Mouse (Mus musculus): ENCODE data around the gene Cep78. TPM values are rescaled to one million over a fixed set of nuclear protein-coding genes. Genes with fewer than 3 reads are reported as not detected.

Cep78 gene
- polyA plus RNA-seq, 1 experiment from 2014 or later, result 42.3 TPM

- H3K4me2 ChIP-seq, result no peak overlapping the region
- H3K36me3 ChIP-seq, result peaks cover 80% of the 10 kb centered on the region
- H3K4me1 ChIP-seq (replicated peaks), result no peaks in the 10 kb centered on the region
- no peak for ATAC-seq (ENCODE audit: low read depth)
- WGBS, result 89% methylated on average over 17 of the region's 17 CpGs
- no peaks in the 10 kb centered on the region for H3K27me3 ChIP-seq
- H3K9me3 ChIP-seq, result no peaks in the 10 kb centered on the region
- no peak overlapping the region for H3K4me3 ChIP-seq
- H3K27ac ChIP-seq (replicated peaks), result no peak overlapping the region
- H3K9ac ChIP-seq, result no peak overlapping the region
Measured at GRCm38 (mm10) chr19:15963011-15963695, 21.6 kb downstream of the Cep78 start.

GRCm38 (mm10) chr19:15962313-15962712 is 22.5 kb downstream of the Cep78 start:
- no peak overlapping the region for H3K4me3 ChIP-seq
- no peak overlapping the region for H3K27ac ChIP-seq (replicated peaks)
- no peaks in the 10 kb centered on the region for H3K4me1 ChIP-seq (replicated peaks)
- H3K27me3 ChIP-seq, result no peaks in the 10 kb centered on the region
- peaks cover 74% of the 10 kb centered on the region for H3K36me3 ChIP-seq
- no peak overlapping the region for H3K9ac ChIP-seq
- no peak overlapping the region for H3K4me2 ChIP-seq
- no peaks in the 10 kb centered on the region for H3K9me3 ChIP-seq
- WGBS, result 89% methylated on average over 13 of the region's 13 CpGs
- no peak for ATAC-seq (ENCODE audit: low read depth)

GRCm38 (mm10) chr19:15950225-15950624 is 34.6 kb downstream of the Cep78 start:
- Histone ChIP-seq H3K4me3 (no peak overlapping the region), H3K27me3 (no peaks in the 10 kb centered on the region), H3K9ac (no peak overlapping the region), H3K4me1 (replicated peaks) (no peaks in the 10 kb centered on the region), H3K36me3 (peaks cover 12% of the 10 kb centered on the region), H3K27ac (replicated peaks) (no peak overlapping the region), H3K4me2 (no peak overlapping the region), H3K9me3 (0 out of 2 replicates have a peak, but pooled peaks cover 3% of the 10 kb centered on the region)
- ATAC-seq (ENCODE audit: low read depth), result 0 out of 2 replicates have a peak, but pooled peaks have one; percentile 32
- WGBS, result 62% methylated on average over 3 of the region's 3 CpGs

- 86% methylated on average over 1 of the region's 1 CpGs for WGBS
Measured at GRCm38 (mm10) chr19:15948867-15949266, 35.9 kb downstream of the Cep78 start.

GRCm38 (mm10) chr19:15948426-15948825 is 36.4 kb downstream of the Cep78 start:
- 88% methylated on average over 7 of the region's 7 CpGs for WGBS
- H3K27ac ChIP-seq (replicated peaks), result no peak overlapping the region
- H3K27me3 ChIP-seq, result no peaks in the 10 kb centered on the region
- ATAC-seq (ENCODE audit: low read depth), result no peak
- peaks cover 7% of the 10 kb centered on the region; the same call in 1 of the 2 replicates for H3K9me3 ChIP-seq
- H3K9ac ChIP-seq, result no peak overlapping the region
- H3K4me3 ChIP-seq, result no peak overlapping the region
- no peaks in the 10 kb centered on the region for H3K4me1 ChIP-seq (replicated peaks)
- no peak overlapping the region for H3K4me2 ChIP-seq
- 0 out of 2 replicates have a peak, but pooled peaks cover 4% of the 10 kb centered on the region for H3K36me3 ChIP-seq

More at GRCm38 (mm10) chr19:15948867-15949266, 35.9 kb downstream of the Cep78 start:
- Histone ChIP-seq H3K4me3 (no peak overlapping the region), H3K4me2 (no peak overlapping the region), H3K9ac (no peak overlapping the region), H3K36me3 (0 out of 2 replicates have a peak, but pooled peaks cover 4% of the 10 kb centered on the region), H3K27me3 (no peaks in the 10 kb centered on the region), H3K4me1 (replicated peaks) (no peaks in the 10 kb centered on the region), H3K27ac (replicated peaks) (no peak overlapping the region), H3K9me3 (peaks cover 7% of the 10 kb centered on the region; the same call in 1 of the 2 replicates)
- no peak for ATAC-seq (ENCODE audit: low read depth)

- Histone ChIP-seq H3K9me3 (peaks cover 7% of the 10 kb centered on the region; the same call in 1 of the 2 replicates), H3K4me2 (no peak within 1 kb of the TSS), H3K9ac (no peak within 1 kb of the TSS), H3K4me3 (no peak within 1 kb of the TSS), H3K36me3 (no peaks in the 10 kb centered on the region), H3K27me3 (no peaks in the 10 kb centered on the region), H3K4me1 (replicated peaks) (no peaks in the 10 kb centered on the region), H3K27ac (replicated peaks) (no peak within 1 kb of the TSS)
- ATAC-seq (ENCODE audit: low read depth), result no peak
- 91% methylated on average over 7 of the region's 7 CpGs for whole genome bisulfite sequencing
Measured at GRCm38 (mm10) chr19:15947237-15947636, 37.6 kb downstream of the Cep78 start, which contains the start of gene Psat1. Gene Psat1 (minus strand): TSS chr19:15947337.

- H3K27ac ChIP-seq (replicated peaks), result no peak overlapping the region
- ATAC-seq (ENCODE audit: low read depth), result no peak
- 76% methylated on average over 10 of the region's 10 CpGs for WGBS
- no peaks in the 10 kb centered on the region for H3K36me3 ChIP-seq
- no peaks in the 10 kb centered on the region for H3K4me1 ChIP-seq (replicated peaks)
- peaks cover 7% of the 10 kb centered on the region; the same call in 1 of the 2 replicates for H3K9me3 ChIP-seq
- H3K27me3 ChIP-seq, result no peaks in the 10 kb centered on the region
- H3K9ac ChIP-seq, result no peak overlapping the region
- no peak overlapping the region for H3K4me3 ChIP-seq
- no peak overlapping the region for H3K4me2 ChIP-seq
Measured at GRCm38 (mm10) chr19:15946663-15947062, 38.1 kb downstream of the Cep78 start.

GRCm38 (mm10) chr19:15943117-15943423 is 41.7 kb downstream of the Cep78 start:
- Histone ChIP-seq H3K4me2 (no peak overlapping the region), H3K4me3 (no peak overlapping the region), H3K4me1 (replicated peaks) (no peaks in the 10 kb centered on the region), H3K27me3 (no peaks in the 10 kb centered on the region), H3K9me3 (peaks cover 4% of the 10 kb centered on the region; the same call in 1 of the 2 replicates), H3K36me3 (no peaks in the 10 kb centered on the region), H3K27ac (replicated peaks) (no peak overlapping the region), H3K9ac (no peak overlapping the region)
- no peak for ATAC-seq (ENCODE audit: low read depth)
- 69% methylated on average over 7 of the region's 7 CpGs for WGBS

- Histone ChIP-seq H3K9me3 (peaks cover 4% of the 10 kb centered on the region; the same call in 1 of the 2 replicates), H3K36me3 (no peaks in the 10 kb centered on the region), H3K9ac (no peak overlapping the region), H3K4me1 (replicated peaks) (no peaks in the 10 kb centered on the region), H3K27me3 (no peaks in the 10 kb centered on the region), H3K27ac (replicated peaks) (no peak overlapping the region), H3K4me3 (no peak overlapping the region), H3K4me2 (no peak overlapping the region)
- no peak for ATAC-seq (ENCODE audit: low read depth)
- WGBS, result 41% methylated on average over 11 of the region's 11 CpGs
Measured at GRCm38 (mm10) chr19:15942421-15943116, 42.2 kb downstream of the Cep78 start.

- Histone ChIP-seq H3K9me3 (peaks cover 4% of the 10 kb centered on the region; the same call in 1 of the 2 replicates), H3K36me3 (no peaks in the 10 kb centered on the region), H3K4me2 (no peak overlapping the region), H3K9ac (no peak overlapping the region), H3K4me3 (no peak overlapping the region), H3K27me3 (no peaks in the 10 kb centered on the region), H3K27ac (replicated peaks) (no peak overlapping the region), H3K4me1 (replicated peaks) (no peaks in the 10 kb centered on the region)
- WGBS, result 81% methylated on average over 8 of the region's 8 CpGs
- no peak for ATAC-seq (ENCODE audit: low read depth)
Measured at GRCm38 (mm10) chr19:15941399-15941798, 43.4 kb downstream of the Cep78 start.

GRCm38 (mm10) chr19:15925719-15926045 is 59.1 kb downstream of the Cep78 start:
- Histone ChIP-seq H3K4me2 (peak overlapping the region; percentile 81), H3K36me3 (0 out of 2 replicates have a peak, but pooled peaks cover under 1% of the 10 kb centered on the region), H3K27me3 (peaks cover 7% of the 10 kb centered on the region; the same call in 1 of the 2 replicates), H3K4me3 (peak overlapping the region; percentile 54), H3K4me1 (replicated peaks) (peaks cover 29% of the 10 kb centered on the region), H3K9ac (no peak overlapping the region), H3K9me3 (no peaks in the 10 kb centered on the region), H3K27ac (replicated peaks) (peak overlapping the region; percentile 83)
- peak; percentile 56 for ATAC-seq (ENCODE audit: low read depth)
- 11% methylated on average over 4 of the region's 4 CpGs for WGBS
